8 mouse cellular contexts compared by ENCODE assay signal in genomic region chr13:21782361-21783254, GRCm38 (mm10). TPM values are rescaled to one million over a fixed set of nuclear protein-coding genes. Genes with fewer than 3 reads are reported as not detected.
A peak's percentile ranks its signal among the peaks of the same experiment; 100 is the strongest.
DNase-seq lines count a peak whose midpoint lies in the region; ATAC-seq and TF ChIP-seq lines count a peak whose summit lies in the region.
"Not testable (repeated sequence)": the region's sequence is repeated elsewhere in the genome, so short reads cannot be mapped to it uniquely, and the experiment has no call there.

No protein-coding gene starts in this region.

- WGBS in intestine, embryonic 14.5 days = 2% methylated on average over 17 of the region's 35 CpGs
- 10% methylated on average over 17 of the region's 35 CpGs for WGBS in liver, adult 2 months
- 1% methylated on average over 14 of the region's 35 CpGs for WGBS in midbrain, embryonic 13.5 days

- intact Hi-C loops in gastrocnemius, adult 2 months (cut with DNase I) = loop anchor here (10.0 kb wide), 2 partner anchors 68 to 1652 kb away; partner anchors contain the start of genes Hist1h2ai, Hist1h2bl and Hist1h3h

- not testable (repeated sequence) for H3K79me2 ChIP-seq in liver, adult 2 months (ENCODE audit: control insufficient read depth, insufficient read depth, low read length)

- H3K9me3 ChIP-seq in intestine, embryonic 14.5 days (ENCODE audit: control insufficient read depth, low read length); midbrain, embryonic 13.5 days: not testable (repeated sequence)

- not testable (repeated sequence) for H3K36me3 ChIP-seq in intestine, embryonic 14.5 days (ENCODE audit: control insufficient read depth, insufficient read depth, low read length); liver, adult 2 months (ENCODE audit: control insufficient read depth, insufficient read depth, low read length); midbrain, embryonic 13.5 days

- peak; percentile 85 for DNase-seq in 3T3-L1 (ENCODE audit: low read depth, low spot score)
- peak; percentile 15 for DNase-seq in adrenal gland, postnatal 10 days
- DNase-seq in embryo, embryonic 11 days = peak; percentile 75
- not testable (repeated sequence) for DNase-seq in gastrocnemius, adult 2 months; liver, adult 2 months (ENCODE audit: extremely low read depth, low read depth, low spot score)
- peak; percentile 74 for DNase-seq in intestine, embryonic 14.5 days (ENCODE audit: low spot score)
- peak; percentile 17 to 22 for DNase-seq in spleen, adult 18-20 months

- H3K4me2 ChIP-seq in intestine, embryonic 14.5 days (ENCODE audit: low read length) = peak overlapping the region; percentile 75
- peak overlapping the region; percentile 67 for H3K4me2 ChIP-seq in midbrain, embryonic 13.5 days (replicated peaks)

- H3K4me1 ChIP-seq in intestine, embryonic 14.5 days (replicated peaks; ENCODE audit: control insufficient read depth, insufficient read depth, low read length) = peaks cover 22% of the 10 kb centered on the region
- H3K4me1 ChIP-seq in liver, adult 2 months (ENCODE audit: control insufficient read depth, insufficient read depth, low read length) = not testable (repeated sequence)
- H3K4me1 ChIP-seq in midbrain, embryonic 13.5 days (replicated peaks) = peaks cover 45% of the 10 kb centered on the region

- TF ChIP-seq CTCF in gastrocnemius, adult 2 months (IDR thresholded peaks at IDR 0.05); liver, adult 2 months (IDR thresholded peaks at IDR 0.05; ENCODE audit: low read depth, low read length): not testable (repeated sequence)

- peak overlapping the region; percentile 76 for H3K4me3 ChIP-seq in gastrocnemius, adult 2 months
- H3K4me3 ChIP-seq in intestine, embryonic 14.5 days (ENCODE audit: low read depth, low read length) = peak overlapping the region; percentile 44
- peak overlapping the region; percentile 40; the same call in 1 of the 2 replicates for H3K4me3 ChIP-seq in liver, adult 2 months (ENCODE audit: insufficient read depth, low read depth, low read length)
- H3K4me3 ChIP-seq in midbrain, embryonic 13.5 days (replicated peaks) = peak overlapping the region; percentile 42

- not testable (repeated sequence) for H3K27me3 ChIP-seq in intestine, embryonic 14.5 days (replicated peaks; ENCODE audit: control insufficient read depth, insufficient read depth, low read length); liver, adult 2 months (ENCODE audit: control insufficient read depth, insufficient read depth, low read length); midbrain, embryonic 13.5 days

- 0 out of 2 replicates have a peak, but pooled peaks have one; percentile 42 for TF ChIP-seq POLR2A in liver, adult 2 months (IDR thresholded peaks at IDR 0.05; ENCODE audit: extremely low read depth, insufficient read depth, low read length)

- not testable (repeated sequence) for ATAC-seq in intestine, embryonic 14.5 days (replicated peaks; ENCODE audit: low FRiP score, low TSS enrichment, low read depth); midbrain, embryonic 13.5 days

- H3K9ac ChIP-seq in intestine, embryonic 14.5 days (ENCODE audit: low read length) = peak overlapping the region; percentile 71
- H3K9ac ChIP-seq in liver, adult 2 months (ENCODE audit: low read depth, low read length) = not testable (repeated sequence)
- H3K9ac ChIP-seq in midbrain, embryonic 13.5 days (replicated peaks) = peak overlapping the region; percentile 68

- peak overlapping the region; percentile 81 for H3K27ac ChIP-seq in gastrocnemius, adult 2 months
- H3K27ac ChIP-seq in intestine, embryonic 14.5 days (ENCODE audit: low read depth) = peak overlapping the region; percentile 92
- not testable (repeated sequence) for H3K27ac ChIP-seq in liver, adult 2 months (replicated peaks; ENCODE audit: insufficient read depth, low read depth, low read length)
- H3K27ac ChIP-seq in midbrain, embryonic 13.5 days = peak overlapping the region; percentile 73

RNA-seq across cellular contexts. Expression of gene Hist1h3i, which starts 0.6 kb away (rescaled TPM):
- 100 to 1,000 TPM; 296 to 332 TPM for total RNA-seq in adrenal gland, postnatal 10 days (2021)
- 10 to 100 TPM; 10.1 to 10.3 TPM for total RNA-seq in gastrocnemius, adult 2 months (2021)
- polyA plus RNA-seq in intestine, embryonic 14.5 days (2014; fragmentation: Nextera tagmentation; extraction: Ambion mirVana) = 188 and 230 TPM in 2 replicates
- 26.6 and 38.0 TPM in 2 replicates for total RNA-seq in liver, adult 2 months (2014; rRNA removed)
- 4.1 and 5.4 TPM in 2 replicates for polyA plus RNA-seq in liver, adult 2 months (2012; rRNA removed)
- polyA plus RNA-seq in midbrain, embryonic 13.5 days (2015; fragmentation: Nextera tagmentation; extraction: Ambion mirVana) = 79.2 and 91.2 TPM in 2 replicates

RNA-seq across cellular contexts. Expression of gene Hist1h1b, which starts 2.2 kb away (rescaled TPM):
- 100 to 1,000 TPM; 179 to 219 TPM for total RNA-seq in adrenal gland, postnatal 10 days (2021)
- under 1 TPM; 0.45 to 0.69 TPM for total RNA-seq in gastrocnemius, adult 2 months (2021)
- polyA plus RNA-seq in intestine, embryonic 14.5 days (2014; fragmentation: Nextera tagmentation; extraction: Ambion mirVana) = 16.0 and 16.8 TPM in 2 replicates
- 3.5 and 4.5 TPM in 2 replicates for total RNA-seq in liver, adult 2 months (2014; rRNA removed)
- polyA plus RNA-seq in liver, adult 2 months (2012; rRNA removed) = 0.35 TPM in 1 of 2 replicates, not detected in the other
- polyA plus RNA-seq in midbrain, embryonic 13.5 days (2015; fragmentation: Nextera tagmentation; extraction: Ambion mirVana) = 11.8 and 15.6 TPM in 2 replicates

RNA-seq across cellular contexts. Expression of gene Hist1h2an, which starts 4.4 kb away (rescaled TPM):
- 10 to 100 TPM; 69.2 to 73.2 TPM for total RNA-seq in adrenal gland, postnatal 10 days (2021)
- not detected for total RNA-seq in gastrocnemius, adult 2 months (2021)
- 10.1 TPM in 1 of 2 replicates, not detected in the other for polyA plus RNA-seq in intestine, embryonic 14.5 days (2014; fragmentation: Nextera tagmentation; extraction: Ambion mirVana)
- total RNA-seq in liver, adult 2 months (2014; rRNA removed) = 7.3 and 8.7 TPM in 2 replicates
- polyA plus RNA-seq in liver, adult 2 months (2012; rRNA removed) = not detected in 2 replicates
- polyA plus RNA-seq in midbrain, embryonic 13.5 days (2015; fragmentation: Nextera tagmentation; extraction: Ambion mirVana) = 8.5 TPM in 1 of 2 replicates, not detected in the other

RNA-seq across cellular contexts. Expression of gene Hist1h2bp, which starts 4.7 kb away (rescaled TPM):
- 100 to 1,000 TPM; 111 to 134 TPM for total RNA-seq in adrenal gland, postnatal 10 days (2021)
- total RNA-seq in gastrocnemius, adult 2 months (2021) = 1 to 10 TPM in 1 of 2 experiments, not detected in 1; 1.1 TPM
- polyA plus RNA-seq in intestine, embryonic 14.5 days (2014; fragmentation: Nextera tagmentation; extraction: Ambion mirVana) = 0.74 and 1.8 TPM in 2 replicates
- total RNA-seq in liver, adult 2 months (2014; rRNA removed) = 0.40 and 0.74 TPM in 2 replicates
- polyA plus RNA-seq in liver, adult 2 months (2012; rRNA removed) = not detected in 2 replicates
- polyA plus RNA-seq in midbrain, embryonic 13.5 days (2015; fragmentation: Nextera tagmentation; extraction: Ambion mirVana) = 0.66 and 1.7 TPM in 2 replicates

RNA-seq across cellular contexts. Expression of gene Hist1h2bq, which starts 27.4 kb away (rescaled TPM):
- total RNA-seq in adrenal gland, postnatal 10 days (2021) = 100 to 1,000 TPM; 207 to 275 TPM
- 10 to 100 TPM; 16.2 to 21.6 TPM for total RNA-seq in gastrocnemius, adult 2 months (2021)
- 19.9 and 23.4 TPM in 2 replicates for polyA plus RNA-seq in intestine, embryonic 14.5 days (2014; fragmentation: Nextera tagmentation; extraction: Ambion mirVana)
- total RNA-seq in liver, adult 2 months (2014; rRNA removed) = 2.1 and 4.9 TPM in 2 replicates
- polyA plus RNA-seq in liver, adult 2 months (2012; rRNA removed) = 1.2 and 11.7 TPM in 2 replicates
- 11.1 and 13.1 TPM in 2 replicates for polyA plus RNA-seq in midbrain, embryonic 13.5 days (2015; fragmentation: Nextera tagmentation; extraction: Ambion mirVana)

Comparison
In these comparisons a context has a peak if more than half of its experiments do, and no peak if none do; other contexts are left out.
1. RNA of gene Hist1h1b, which starts 2.2 kb away (total RNA-seq): 179 to 219 TPM in adrenal gland, postnatal 10 days; 3.5 to 4.5 TPM in liver, adult 2 months and 0.45 to 0.69 TPM in gastrocnemius, adult 2 months; every median in the first group is over 10 times any median in the second.
2. Peak in every context shown above with its lines, with median percentiles within 50 percentile points of each other: H3K4me3 ChIP-seq.